Mouse (Mus musculus): ENCODE results near the gene Tcf23. TPM values are rescaled to one million over a fixed set of nuclear protein-coding genes. Genes with fewer than 3 reads are reported as not detected.

Gene Tcf23
- polyA plus RNA-seq, 1 experiment from 2014 or later: 0.40 TPM

DNA sequence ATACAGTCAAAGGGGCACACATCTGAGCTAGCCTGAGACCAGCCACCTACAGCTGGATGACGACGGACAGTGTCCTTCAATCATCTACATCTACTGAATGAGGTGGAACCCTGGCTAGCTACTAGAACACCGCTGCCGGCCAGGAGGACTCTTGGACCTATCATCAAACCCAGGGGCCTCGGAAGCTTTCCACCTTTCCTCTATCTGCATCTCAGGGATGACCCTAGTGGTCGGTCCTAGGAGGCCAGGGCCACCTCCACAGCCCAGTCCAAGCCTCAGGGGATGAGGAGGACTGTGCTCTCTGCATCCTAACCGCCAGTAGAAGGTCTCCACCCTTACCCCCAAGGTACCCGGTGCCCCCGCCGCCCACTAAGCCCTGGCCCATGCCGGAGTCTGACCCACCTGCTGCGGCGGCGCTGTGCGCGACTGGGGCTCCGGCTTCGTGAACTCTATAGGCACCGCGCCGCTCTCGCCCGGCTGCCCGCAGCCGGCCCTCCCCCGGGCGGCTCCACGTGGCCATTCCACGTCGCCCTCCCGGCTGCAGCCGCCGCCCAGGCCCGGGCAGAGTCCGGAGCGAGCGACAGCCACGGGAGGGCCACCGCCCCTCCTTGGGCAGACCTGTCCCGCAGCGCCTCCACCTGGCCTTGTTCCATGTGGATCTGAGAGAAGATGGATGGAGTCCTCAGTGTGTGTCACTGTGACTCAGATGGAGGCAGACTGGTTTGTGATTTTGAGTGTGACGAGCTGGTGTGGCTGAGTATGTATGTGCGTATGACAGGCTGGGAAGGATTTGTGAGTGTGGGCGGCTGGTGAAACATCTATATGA, 23.3 kb upstream of the Tcf23 start, which contains the start of gene Cgref1:
Cgref1 (minus strand) TSS at position 636 of the 826 bp plus-strand sequence.
- H3K36me3 ChIP-seq (ENCODE audit: control insufficient read depth, insufficient read depth, low read length): no peaks in the 10 kb centered on the region

DNA sequence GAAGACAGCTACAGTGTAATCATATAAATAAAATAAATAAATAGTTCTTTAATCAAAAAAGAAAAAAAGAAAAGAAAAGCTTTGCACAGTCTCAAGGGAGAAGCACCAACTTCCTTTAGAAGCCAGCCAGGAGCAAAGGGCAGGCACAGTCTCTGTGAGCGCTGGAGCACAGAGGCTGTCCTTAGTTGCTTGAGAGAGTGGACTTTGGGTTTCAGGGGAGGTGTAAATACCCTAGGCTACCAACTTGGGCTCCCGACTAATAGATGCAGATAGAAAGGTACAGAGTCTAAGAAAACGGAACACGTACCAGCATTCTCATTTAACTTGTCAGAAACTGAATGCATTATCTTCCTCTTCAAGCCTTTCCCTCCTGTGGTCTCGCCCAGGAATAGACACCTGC, 19.8 kb upstream of the Tcf23 start:
- Histone ChIP-seq H3K4me2 (ENCODE audit: low read depth, low read length) (no peak overlapping the region), H3K4me3 (ENCODE audit: low read length) (no peak overlapping the region), H3K27ac (ENCODE audit: low read length) (no peak overlapping the region), H3K9ac (ENCODE audit: low read length) (no peak overlapping the region), H3K27me3 (ENCODE audit: control insufficient read depth, insufficient read depth, low read depth, low read length) (no peaks in the 10 kb centered on the region; the same call in 1 of the 2 replicates), H3K4me1 (replicated peaks; ENCODE audit: control insufficient read depth, insufficient read depth, low read length) (peaks cover 15% of the 10 kb centered on the region), H3K9me3 (ENCODE audit: control insufficient read depth, low read length) (no peaks in the 10 kb centered on the region), H3K36me3 (ENCODE audit: control insufficient read depth, insufficient read depth, low read length) (peaks cover 9% of the 10 kb centered on the region)
- ATAC-seq (ENCODE audit: low read depth): no peak
- WGBS: 81% methylated on average over 5 of the region's 5 CpGs

More for the DNA sequence above, 23.3 kb upstream of the Tcf23 start, which contains the start of gene Cgref1:
- Histone ChIP-seq H3K4me3 (ENCODE audit: low read length) (peak within 1 kb of the TSS; percentile 47), H3K27me3 (ENCODE audit: control insufficient read depth, insufficient read depth, low read depth, low read length) (no peaks in the 10 kb centered on the region; the same call in 1 of the 2 replicates), H3K4me1 (replicated peaks; ENCODE audit: control insufficient read depth, insufficient read depth, low read length) (peaks cover 7% of the 10 kb centered on the region), H3K27ac (ENCODE audit: low read length) (no peak within 1 kb of the TSS), H3K9me3 (ENCODE audit: control insufficient read depth, low read length) (no peaks in the 10 kb centered on the region), H3K4me2 (ENCODE audit: low read depth, low read length) (peak within 1 kb of the TSS; percentile 68), H3K9ac (ENCODE audit: low read length) (peak within 1 kb of the TSS; percentile 55)
- 4% methylated on average over 44 of the region's 44 CpGs for WGBS
- peak; percentile 48 for ATAC-seq (ENCODE audit: low read depth)

DNA sequence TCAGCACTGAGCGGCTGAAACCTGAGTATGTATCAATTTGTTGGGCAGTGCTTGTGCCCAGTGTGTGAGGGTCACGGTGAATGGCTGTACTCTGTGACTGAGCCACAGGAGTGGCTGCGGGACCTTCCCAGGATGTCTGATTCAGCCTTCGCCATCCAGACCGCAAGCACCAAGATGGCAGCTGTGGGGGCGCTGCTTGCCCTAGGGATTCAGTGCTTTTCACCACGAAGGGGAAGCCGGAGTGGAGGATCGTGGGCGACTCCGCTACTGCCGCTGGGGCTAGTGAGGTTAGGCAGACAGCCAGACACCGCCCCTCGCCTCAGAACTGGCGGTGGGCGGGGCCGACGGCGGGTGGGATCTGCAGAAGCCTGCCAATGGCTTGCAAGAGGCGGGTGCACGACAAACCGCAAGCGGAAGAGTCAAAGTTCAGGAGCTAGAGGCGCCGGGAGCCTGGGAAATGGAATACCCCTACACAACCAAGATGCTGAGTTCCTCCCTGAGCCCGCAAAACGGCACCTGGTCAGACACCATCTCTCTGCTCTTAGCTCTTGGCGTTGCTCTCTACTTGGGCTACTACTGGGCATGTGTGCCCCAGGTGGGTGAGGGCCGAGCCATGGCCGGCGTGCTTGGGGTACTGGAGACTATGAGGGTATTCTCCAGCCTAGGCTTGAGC, 18.7 kb upstream of the Tcf23 start:
- Histone ChIP-seq H3K9ac (ENCODE audit: low read length) (peak overlapping the region; percentile 74), H3K4me3 (ENCODE audit: low read length) (peak overlapping the region; percentile 78), H3K36me3 (ENCODE audit: control insufficient read depth, insufficient read depth, low read length) (peaks cover 20% of the 10 kb centered on the region), H3K9me3 (ENCODE audit: control insufficient read depth, low read length) (no peaks in the 10 kb centered on the region), H3K4me2 (ENCODE audit: low read depth, low read length) (peak overlapping the region; percentile 94), H3K27ac (ENCODE audit: low read length) (peak overlapping the region; percentile 64), H3K4me1 (replicated peaks; ENCODE audit: control insufficient read depth, insufficient read depth, low read length) (peaks cover 15% of the 10 kb centered on the region), H3K27me3 (ENCODE audit: control insufficient read depth, insufficient read depth, low read depth, low read length) (no peaks in the 10 kb centered on the region; the same call in 1 of the 2 replicates)
- under 1% methylated on average over 31 of the region's 31 CpGs for WGBS
- ATAC-seq (ENCODE audit: low read depth): peak; percentile 94

GRCm38 (mm10) chr5:30950451-30950850, 18.0 kb upstream of the Tcf23 start:
- peak; percentile 0; the same call in 1 of the 2 replicates for ATAC-seq (ENCODE audit: low read depth)
- peak overlapping the region; percentile 64 for H3K27ac ChIP-seq (ENCODE audit: low read length)
- WGBS: 63% methylated on average over 4 of the region's 4 CpGs

DNA sequence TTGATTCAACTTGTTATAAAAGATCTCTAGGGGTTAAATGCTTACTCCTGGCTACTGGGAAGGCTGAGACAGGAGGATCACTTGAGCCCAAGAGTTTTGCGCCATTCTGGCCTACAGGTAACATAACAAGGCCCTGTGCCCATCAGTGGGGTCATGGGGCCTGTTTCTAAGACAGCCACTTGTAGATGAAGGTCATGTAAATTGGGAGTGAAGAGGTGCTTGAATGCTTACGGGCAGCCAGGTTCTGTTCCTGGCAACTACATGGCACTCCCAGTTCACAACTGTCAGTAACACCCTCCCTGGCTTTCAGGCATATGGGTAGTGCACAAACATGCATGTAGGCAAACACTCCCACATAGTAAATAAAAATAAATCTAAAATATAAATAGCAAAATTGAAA, 17.5 kb upstream of the Tcf23 start:
- H3K9ac ChIP-seq (ENCODE audit: low read length): no peak overlapping the region
- ATAC-seq (ENCODE audit: low read depth): no peak
- no peak overlapping the region for H3K27ac ChIP-seq (ENCODE audit: low read length)
- peaks cover 28% of the 10 kb centered on the region for H3K36me3 ChIP-seq (ENCODE audit: control insufficient read depth, insufficient read depth, low read length)
- H3K4me2 ChIP-seq (ENCODE audit: low read depth, low read length): no peak overlapping the region
- no peaks in the 10 kb centered on the region for H3K9me3 ChIP-seq (ENCODE audit: control insufficient read depth, low read length)
- no peak overlapping the region for H3K4me3 ChIP-seq (ENCODE audit: low read length)
- peaks cover 15% of the 10 kb centered on the region for H3K4me1 ChIP-seq (replicated peaks; ENCODE audit: control insufficient read depth, insufficient read depth, low read length)
- 75% methylated on average over 2 of the region's 2 CpGs for WGBS
- no peaks in the 10 kb centered on the region for H3K27me3 ChIP-seq (ENCODE audit: control insufficient read depth, insufficient read depth, low read depth, low read length)

More at GRCm38 (mm10) chr5:30950451-30950850, 18.0 kb upstream of the Tcf23 start:
- H3K4me1 ChIP-seq (replicated peaks; ENCODE audit: control insufficient read depth, insufficient read depth, low read length): peaks cover 15% of the 10 kb centered on the region
- H3K9ac ChIP-seq (ENCODE audit: low read length): peak overlapping the region; percentile 74
- peaks cover 24% of the 10 kb centered on the region for H3K36me3 ChIP-seq (ENCODE audit: control insufficient read depth, insufficient read depth, low read length)
- no peaks in the 10 kb centered on the region for H3K27me3 ChIP-seq (ENCODE audit: control insufficient read depth, insufficient read depth, low read depth, low read length)
- peak overlapping the region; percentile 78 for H3K4me3 ChIP-seq (ENCODE audit: low read length)
- no peaks in the 10 kb centered on the region for H3K9me3 ChIP-seq (ENCODE audit: control insufficient read depth, low read length)
- peak overlapping the region; percentile 94 for H3K4me2 ChIP-seq (ENCODE audit: low read depth, low read length)

- WGBS: 83% methylated on average over 6 of the region's 6 CpGs
- Histone ChIP-seq H3K4me2 (ENCODE audit: low read depth, low read length) (no peak overlapping the region), H3K9me3 (ENCODE audit: control insufficient read depth, low read length) (no peaks in the 10 kb centered on the region), H3K36me3 (ENCODE audit: control insufficient read depth, insufficient read depth, low read length) (peaks cover 29% of the 10 kb centered on the region), H3K27me3 (ENCODE audit: control insufficient read depth, insufficient read depth, low read depth, low read length) (no peaks in the 10 kb centered on the region), H3K9ac (ENCODE audit: low read length) (no peak overlapping the region), H3K27ac (ENCODE audit: low read length) (no peak overlapping the region), H3K4me1 (replicated peaks; ENCODE audit: control insufficient read depth, insufficient read depth, low read length) (peaks cover 15% of the 10 kb centered on the region), H3K4me3 (ENCODE audit: low read length) (no peak overlapping the region)
- ATAC-seq (ENCODE audit: low read depth): no peak
These were observed 16.8 kb upstream of the Tcf23 start for GRCm38 (mm10) chr5:30951706-30952105.

GRCm38 (mm10) chr5:30952551-30952950, 15.9 kb upstream of the Tcf23 start:
- no peak for ATAC-seq (ENCODE audit: low read depth)
- no peak overlapping the region for H3K9ac ChIP-seq (ENCODE audit: low read length)
- H3K4me3 ChIP-seq (ENCODE audit: low read length): no peak overlapping the region
- no peaks in the 10 kb centered on the region for H3K27me3 ChIP-seq (ENCODE audit: control insufficient read depth, insufficient read depth, low read depth, low read length)
- peaks cover 15% of the 10 kb centered on the region for H3K4me1 ChIP-seq (replicated peaks; ENCODE audit: control insufficient read depth, insufficient read depth, low read length)
- H3K9me3 ChIP-seq (ENCODE audit: control insufficient read depth, low read length): no peaks in the 10 kb centered on the region
- 74% methylated on average over 5 of the region's 5 CpGs for WGBS
- H3K36me3 ChIP-seq (ENCODE audit: control insufficient read depth, insufficient read depth, low read length): peaks cover 32% of the 10 kb centered on the region
- H3K4me2 ChIP-seq (ENCODE audit: low read depth, low read length): no peak overlapping the region
- no peak overlapping the region for H3K27ac ChIP-seq (ENCODE audit: low read length)

GRCm38 (mm10) chr5:30954065-30954464, 14.4 kb upstream of the Tcf23 start:
- Histone ChIP-seq H3K27me3 (ENCODE audit: control insufficient read depth, insufficient read depth, low read depth, low read length) (no peaks in the 10 kb centered on the region), H3K36me3 (ENCODE audit: control insufficient read depth, insufficient read depth, low read length) (peaks cover 39% of the 10 kb centered on the region), H3K27ac (ENCODE audit: low read length) (no peak overlapping the region), H3K9ac (ENCODE audit: low read length) (no peak overlapping the region), H3K9me3 (ENCODE audit: control insufficient read depth, low read length) (no peaks in the 10 kb centered on the region), H3K4me1 (replicated peaks; ENCODE audit: control insufficient read depth, insufficient read depth, low read length) (peaks cover 26% of the 10 kb centered on the region), H3K4me2 (ENCODE audit: low read depth, low read length) (no peak overlapping the region), H3K4me3 (ENCODE audit: low read length) (no peak overlapping the region)
- ATAC-seq (ENCODE audit: low read depth): no peak
- 88% methylated on average over 6 of the region's 6 CpGs for WGBS

GRCm38 (mm10) chr5:30954556-30954955, 13.9 kb upstream of the Tcf23 start:
- Histone ChIP-seq H3K27ac (ENCODE audit: low read length) (no peak overlapping the region), H3K4me1 (replicated peaks; ENCODE audit: control insufficient read depth, insufficient read depth, low read length) (peaks cover 24% of the 10 kb centered on the region), H3K36me3 (ENCODE audit: control insufficient read depth, insufficient read depth, low read length) (peaks cover 39% of the 10 kb centered on the region), H3K9me3 (ENCODE audit: control insufficient read depth, low read length) (no peaks in the 10 kb centered on the region), H3K27me3 (ENCODE audit: control insufficient read depth, insufficient read depth, low read depth, low read length) (no peaks in the 10 kb centered on the region), H3K4me2 (ENCODE audit: low read depth, low read length) (no peak overlapping the region), H3K9ac (ENCODE audit: low read length) (no peak overlapping the region), H3K4me3 (ENCODE audit: low read length) (no peak overlapping the region)
- no peak for ATAC-seq (ENCODE audit: low read depth)
- 92% methylated on average over 9 of the region's 9 CpGs for WGBS

Data from lung, embryonic 16.5 days (tissue).